Mouse (Mus musculus): Measurements from ENCODE around the gene Lrrc10b.

GRCm38 (mm10) chr19:10444685-10445369, 12.4 kb downstream of the Lrrc10b start:
- TF ChIP-seq CTCF (conservative IDR thresholded peaks at IDR 0.05; ENCODE audit: low read length): no peak
- no peak for TF ChIP-seq POU5F1 (IDR thresholded peaks at IDR 0.05; ENCODE audit: borderline replicate concordance, low read length)
